Mouse (Mus musculus) Patski (cell line): ENCODE measurements around the gene Mas1. TPM values are rescaled to one million over a fixed set of nuclear protein-coding genes. Genes with fewer than 3 reads are reported as not detected.

Experiments used
- ATAC-seq: fragments of 100-300 bp; one replicate; pipeline ENCODE4 v1.8.0; 2021
- CTCF ChIA-PET: fragments of 350-600 bp; sonication (Branson Sonifier 250); formaldehyde crosslinking; loops from one replicate; lab custom pipeline; 2022; ENCODE audit warnings: inconsistent platforms; lab: Charles Lee
- POLR2A ChIA-PET: fragments of 350-600 bp; sonication (Branson Sonifier 250); formaldehyde crosslinking; loops from one replicate; lab custom pipeline; 2022; ENCODE audit warnings: antibody characterized with exemption, inconsistent platforms; lab: Charles Lee
- DNase-seq: peaks from one replicate; pipeline ENCODE4 v3.0.0-alpha.2; 2011; ENCODE audit warnings: low read depth, low spot score
- H3K27me3 ChIP-seq: fragments of 371-371 bp; one replicate; pipeline ENCODE4 v1.5.1; 2021
- CTCF ChIP-seq: fragments of 100-300 bp; IDR thresholded peaks from one replicate; pipeline ENCODE4 v1.5.1; 2021
- in situ Hi-C: fragments of 300-500 bp; cut with MboI; formaldehyde crosslinking; loops from 3 replicates; pipeline ENCODE4 v1.11.1; 2018; ENCODE audit warnings: low pct_unique_long_range_greater_than_20kb, mixed read lengths
- polyA plus RNA-seq: library from polyadenylated mRNA; unstranded; gene quantifications from one replicate; pipeline ENCODE4 v1.2.3, GENCODE M21; 2021

Mas1 gene
- polyA plus RNA-seq, 1 experiment from 2014 or later, result not detected

GRCm38 (mm10) chr17:12875734-12876133 is 7.8 kb upstream of the Mas1 start, which contains the start of gene Mrgprh:
Gene Mrgprh, plus strand, starts transcription at chr17:12876034.
- ChIA-PET POLR2A (no interaction called here), CTCF (no interaction called here)
- no peak for TF ChIP-seq CTCF
- DNase-seq (no peak), ATAC-seq (no peak)
- in situ Hi-C loops, result loop anchor here (5.0 kb wide), 1 partner anchor 117 kb away; the partner anchor contains the start of gene Wtap
- H3K27me3 ChIP-seq, result peaks cover 10% of the 10 kb centered on the region

- POLR2A ChIA-PET, result no interaction called here
- CTCF ChIA-PET, result no interaction called here
- ATAC-seq, result no peak
- no peak for TF ChIP-seq CTCF
- DNase-seq, result no peak
- in situ Hi-C loops, result no loop called here
- peaks cover 10% of the 10 kb centered on the region for H3K27me3 ChIP-seq
Measured at GRCm38 (mm10) chr17:12872275-12873028, 4.5 kb upstream of the Mas1 start.

DNA sequence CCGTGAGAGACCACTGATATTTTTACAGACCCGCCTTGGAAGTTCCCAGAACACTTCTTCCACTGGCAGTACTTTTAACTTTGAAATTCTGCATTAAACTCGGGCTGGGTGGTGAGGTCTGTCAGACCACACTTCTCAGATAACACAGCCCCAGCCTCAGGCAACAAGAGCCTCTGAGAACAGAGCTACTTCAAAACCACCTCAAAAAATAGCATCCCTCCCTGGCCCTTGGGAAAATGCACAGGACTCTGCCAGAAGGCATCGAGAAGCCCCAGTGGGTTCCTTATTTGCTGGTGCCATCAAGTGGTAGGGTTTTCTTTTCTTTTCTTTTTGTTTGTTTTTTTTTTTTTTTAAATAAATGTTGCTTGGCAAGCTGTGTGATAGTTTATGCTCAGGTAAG is 697 bp upstream of the Mas1 start:
- TF ChIP-seq CTCF, result no peak
- H3K27me3 ChIP-seq, result peaks cover 8% of the 10 kb centered on the region
- ChIA-PET CTCF (interaction anchor here (1.0 kb wide), 1 partner anchor 12 kb away, joined by 4 read pairs; no protein-coding TSS in a partner anchor), POLR2A (no interaction called here)
- DNase-seq (no peak), ATAC-seq (no peak)
- in situ Hi-C loops, result no loop called here

- no peak for DNase-seq
- in situ Hi-C loops, result no loop called here
- H3K27me3 ChIP-seq, result peaks cover 15% of the 10 kb centered on the region
- ChIA-PET CTCF (interaction anchor here (1.0 kb wide), 1 partner anchor 10 kb away, joined by 3 read pairs; no protein-coding TSS in a partner anchor), POLR2A (interaction anchor here (0.6 to 1.6 kb wide), 2 partner anchors 11 to 1729 kb away, joined by 4 read pairs; no protein-coding TSS in a partner anchor)
- TF ChIP-seq CTCF, result no peak
- ATAC-seq, result no peak
Measured at GRCm38 (mm10) chr17:12866853-12867252, 1.1 kb downstream of the Mas1 start.

GRCm38 (mm10) chr17:12865407-12865806 is 2.5 kb downstream of the Mas1 start:
- in situ Hi-C loops, result no loop called here
- peaks cover 11% of the 10 kb centered on the region for H3K27me3 ChIP-seq
- TF ChIP-seq CTCF, result no peak
- ATAC-seq (no peak), DNase-seq (no peak)
- POLR2A ChIA-PET, result no interaction called here
- CTCF ChIA-PET, result no interaction called here

- DNase-seq, result no peak
- peaks cover 11% of the 10 kb centered on the region for H3K27me3 ChIP-seq
- in situ Hi-C loops, result no loop called here
- TF ChIP-seq CTCF, result no peak
- no peak for ATAC-seq
- ChIA-PET CTCF (no interaction called here), POLR2A (no interaction called here)
Measured at GRCm38 (mm10) chr17:12864111-12864510, 3.8 kb downstream of the Mas1 start.

- ChIA-PET CTCF (no interaction called here), POLR2A (interaction anchor here (0.6 kb wide), 1 partner anchor 136 kb away, joined by 3 read pairs; no protein-coding TSS in a partner anchor)
- no peak for ATAC-seq
- H3K27me3 ChIP-seq, result peaks cover 13% of the 10 kb centered on the region
- no peak for TF ChIP-seq CTCF
- in situ Hi-C loops, result no loop called here
- no peak for DNase-seq
Measured at GRCm38 (mm10) chr17:12859006-12859520, 8.9 kb downstream of the Mas1 start.

- no peak for ATAC-seq
- H3K27me3 ChIP-seq, result peaks cover 10% of the 10 kb centered on the region
- in situ Hi-C loops, result no loop called here
- ChIA-PET POLR2A (no interaction called here), CTCF (interaction anchor here (1.4 kb wide), 1 partner anchor 12 kb away, joined by 3 read pairs; no protein-coding TSS in a partner anchor)
- no peak for DNase-seq
- TF ChIP-seq CTCF, result peak; percentile 61
Measured at GRCm38 (mm10) chr17:12858072-12858471, 9.9 kb downstream of the Mas1 start.

DNA sequence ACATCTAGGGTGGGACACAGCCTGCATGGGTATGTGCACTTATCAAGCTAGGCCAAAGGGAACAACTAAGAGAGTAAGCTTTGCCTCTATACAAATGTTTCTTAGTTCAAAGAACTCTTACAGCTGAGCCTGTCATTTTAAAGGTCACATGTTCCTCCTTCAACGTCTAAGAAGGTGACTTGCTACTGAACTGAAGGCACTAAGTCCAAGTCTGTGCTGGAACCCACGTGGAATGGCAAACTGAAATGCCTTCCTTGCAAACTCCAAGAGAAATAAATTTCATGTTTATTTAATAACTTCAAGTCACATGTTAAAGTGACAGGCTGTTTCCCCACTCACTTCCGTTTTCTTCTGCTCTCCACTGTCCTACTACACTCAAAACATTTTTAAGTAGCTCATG is 10.5 kb downstream of the Mas1 start:
- DNase-seq (no peak), ATAC-seq (no peak)
- no peak for TF ChIP-seq CTCF
- in situ Hi-C loops, result no loop called here
- peaks cover 6% of the 10 kb centered on the region for H3K27me3 ChIP-seq
- ChIA-PET CTCF (interaction anchor here (1.1 to 1.4 kb wide), 3 partner anchors 9 to 45 kb away, joined by 3 read pairs; no protein-coding TSS in a partner anchor), POLR2A (no interaction called here)

- ChIA-PET POLR2A (no interaction called here), CTCF (no interaction called here)
- no peak for ATAC-seq
- no peak for DNase-seq
- no peak for TF ChIP-seq CTCF
- peaks cover 12% of the 10 kb centered on the region for H3K27me3 ChIP-seq
- in situ Hi-C loops, result no loop called here
Measured at GRCm38 (mm10) chr17:12854386-12854785, 13.6 kb downstream of the Mas1 start.

DNA sequence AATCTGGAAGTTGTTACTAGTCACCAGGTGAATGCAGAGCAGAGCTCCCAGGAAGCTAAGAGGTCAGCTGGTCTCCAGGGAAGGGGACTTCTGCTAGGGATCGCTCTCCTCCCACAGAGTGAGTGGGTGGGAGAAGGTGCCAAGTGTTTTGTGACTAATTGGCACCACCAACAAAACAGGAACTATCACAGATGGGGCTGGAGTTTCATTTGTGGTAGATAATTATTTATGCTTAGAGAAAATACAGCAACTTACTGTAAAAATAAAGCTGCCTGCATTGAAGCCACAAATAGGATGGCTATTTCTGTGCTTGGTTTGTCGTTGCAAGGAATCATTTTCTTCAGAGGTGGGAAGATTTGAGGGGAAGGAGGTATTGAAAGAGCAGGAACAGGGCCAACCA is 14.1 kb downstream of the Mas1 start:
- TF ChIP-seq CTCF, result no peak
- POLR2A ChIA-PET, result no interaction called here
- CTCF ChIA-PET, result no interaction called here
- DNase-seq (no peak), ATAC-seq (no peak)
- in situ Hi-C loops, result no loop called here
- H3K27me3 ChIP-seq, result peaks cover 12% of the 10 kb centered on the region
